Mouse (Mus musculus): ENCODE data around the gene Mia2. TPM values are rescaled to one million over a fixed set of nuclear protein-coding genes. Genes with fewer than 3 reads are reported as not detected.
A peak's percentile ranks its signal among the peaks of the same experiment; 100 is the strongest.
"Not testable (repeated sequence)": the region's sequence is repeated elsewhere in the genome, so short reads cannot be mapped to it uniquely, and the experiment has no call there.

The Mia2 gene
- polyA plus RNA-seq (2015; fragmentation: Nextera tagmentation; extraction: Ambion mirVana) = 63.2 TPM in 2 replicates

- Histone ChIP-seq H3K36me3 (no peaks in the 10 kb centered on the region), H3K27ac (no peak within 1 kb of the TSS), H3K27me3 (no peaks in the 10 kb centered on the region), H3K9me3 (no peaks in the 10 kb centered on the region), H3K4me2 (replicated peaks) (no peak within 1 kb of the TSS), H3K9ac (no peak within 1 kb of the TSS), H3K4me1 (no peaks in the 10 kb centered on the region), H3K4me3 (no peak within 1 kb of the TSS)
- 81% methylated on average over 19 of the region's 19 CpGs for WGBS
- ATAC-seq (ENCODE audit: low FRiP score, low read depth) = no peak
Measured at GRCm38 (mm10) chr12:59095104-59096025, at the start of gene Mia2. TSS of gene Mia2 (plus strand) at chr12:59095799.

- peaks cover 57% of the 10 kb centered on the region for H3K36me3 ChIP-seq
- no peak overlapping the region for H3K9ac ChIP-seq
- no peak overlapping the region for H3K27ac ChIP-seq
- H3K4me3 ChIP-seq = no peak overlapping the region
- ATAC-seq (ENCODE audit: low FRiP score, low read depth) = no peak
- H3K9me3 ChIP-seq = no peaks in the 10 kb centered on the region
- no peaks in the 10 kb centered on the region for H3K27me3 ChIP-seq
- 93% methylated on average over 3 of the region's 3 CpGs for WGBS
- no peaks in the 10 kb centered on the region for H3K4me1 ChIP-seq
- H3K4me2 ChIP-seq (replicated peaks) = no peak overlapping the region
Measured at GRCm38 (mm10) chr12:59052470-59052869, 43.1 kb upstream of the Mia2 start.

DNA sequence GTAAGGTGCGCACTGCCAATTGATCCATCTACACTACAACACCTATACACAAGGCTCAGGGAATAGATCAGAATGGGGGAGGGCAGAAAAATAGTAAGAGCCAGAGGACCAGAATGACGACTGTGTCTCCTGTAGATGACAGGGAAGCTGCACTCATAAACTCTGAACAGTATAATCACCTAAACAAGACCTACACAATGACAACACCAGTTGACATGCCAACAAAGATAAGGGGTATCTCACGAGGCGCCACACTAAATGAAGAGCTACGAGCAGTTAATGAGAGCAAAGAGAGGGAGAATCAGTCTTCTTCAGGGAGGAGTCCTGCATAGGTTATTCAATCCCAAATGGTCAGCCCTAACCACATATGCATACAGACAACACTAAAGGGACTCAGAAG lies 42.4 kb upstream of the Mia2 start:
- Histone ChIP-seq H3K4me3 (no peak overlapping the region), H3K4me2 (replicated peaks) (no peak overlapping the region), H3K27me3 (no peaks in the 10 kb centered on the region), H3K4me1 (no peaks in the 10 kb centered on the region), H3K36me3 (peaks cover 57% of the 10 kb centered on the region), H3K9me3 (no peaks in the 10 kb centered on the region), H3K27ac (no peak overlapping the region), H3K9ac (no peak overlapping the region)
- WGBS = 96% methylated on average over 5 of the region's 5 CpGs
- no peak for ATAC-seq (ENCODE audit: low FRiP score, low read depth)

DNA sequence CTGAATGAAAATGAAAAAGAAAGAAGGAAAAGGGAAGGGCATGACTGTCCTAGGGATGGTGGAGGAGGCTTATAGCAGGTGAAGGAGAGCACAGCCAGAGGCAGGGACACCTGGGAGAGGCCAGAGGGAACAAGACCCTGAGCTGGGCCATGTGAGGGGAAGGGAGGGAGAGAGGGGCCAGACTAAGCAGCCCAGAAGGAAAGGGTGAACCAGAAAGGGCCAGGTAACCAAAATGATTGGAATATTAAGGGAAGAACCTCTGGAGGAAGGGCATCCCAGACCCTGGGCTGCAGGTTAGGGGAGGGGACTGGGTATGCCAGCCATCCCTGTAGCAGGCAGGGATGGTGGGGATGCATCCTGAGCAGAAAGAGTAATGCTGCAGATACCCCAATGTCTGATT lies 41.6 kb upstream of the Mia2 start:
- Histone ChIP-seq H3K4me2 (replicated peaks) (no peak overlapping the region), H3K27me3 (no peaks in the 10 kb centered on the region), H3K4me3 (no peak overlapping the region), H3K36me3 (peaks cover 54% of the 10 kb centered on the region), H3K9me3 (no peaks in the 10 kb centered on the region), H3K9ac (no peak overlapping the region), H3K27ac (no peak overlapping the region), H3K4me1 (no peaks in the 10 kb centered on the region)
- ATAC-seq (ENCODE audit: low FRiP score, low read depth) = no peak

GRCm38 (mm10) chr12:59055196-59055850 lies 40.3 kb upstream of the Mia2 start:
- no peak overlapping the region for H3K9ac ChIP-seq
- H3K36me3 ChIP-seq = peaks cover 49% of the 10 kb centered on the region
- 87% methylated on average over 4 of the region's 4 CpGs for WGBS
- H3K4me1 ChIP-seq = peaks cover 13% of the 10 kb centered on the region
- no peaks in the 10 kb centered on the region for H3K27me3 ChIP-seq
- H3K9me3 ChIP-seq = no peaks in the 10 kb centered on the region
- no peak for ATAC-seq (ENCODE audit: low FRiP score, low read depth)
- no peak overlapping the region for H3K27ac ChIP-seq
- H3K4me3 ChIP-seq = no peak overlapping the region
- H3K4me2 ChIP-seq (replicated peaks) = no peak overlapping the region

DNA sequence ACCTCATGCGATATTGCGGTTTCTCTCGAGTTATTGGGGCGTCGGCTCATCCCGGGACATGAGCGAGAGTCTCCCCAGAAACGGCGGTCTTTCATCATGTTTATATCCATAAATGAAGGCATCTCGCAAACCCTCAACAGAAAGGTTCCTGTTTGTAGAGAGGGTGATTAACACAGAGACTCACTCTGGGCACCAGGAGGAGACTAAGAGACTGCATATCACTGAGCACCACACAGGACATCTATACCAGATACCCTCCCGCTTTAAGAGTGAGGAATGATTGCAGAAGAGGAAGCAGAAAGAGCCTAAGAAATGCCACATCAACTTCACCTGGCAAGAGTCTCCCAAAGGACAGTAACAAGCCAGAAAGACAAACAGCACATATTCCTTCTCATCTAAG lies 39.4 kb upstream of the Mia2 start:
- Histone ChIP-seq H3K36me3 (peaks cover 49% of the 10 kb centered on the region), H3K9ac (no peak overlapping the region)

DNA sequence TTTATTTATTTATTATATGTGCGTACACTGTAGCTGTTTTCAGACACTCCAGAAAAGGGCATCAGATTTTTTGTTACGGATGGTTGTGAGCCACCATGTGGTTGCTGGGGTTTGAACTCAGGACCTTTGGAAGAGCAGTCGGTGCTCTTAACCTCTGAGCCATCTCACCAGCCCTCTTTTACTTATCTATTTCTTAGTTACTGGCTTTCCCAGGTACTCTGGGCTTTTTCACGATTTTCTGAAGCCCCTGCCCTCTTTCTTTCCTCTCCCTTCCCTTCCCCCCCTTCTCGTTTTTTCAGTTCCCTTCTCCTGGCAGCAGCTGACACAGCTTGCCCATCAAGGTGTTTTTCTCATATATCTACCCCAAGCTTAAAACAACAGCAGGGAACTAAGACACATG lies 37.4 kb upstream of the Mia2 start:
- Histone ChIP-seq H3K4me1 (peaks cover 14% of the 10 kb centered on the region), H3K36me3 (peaks cover 38% of the 10 kb centered on the region)
- not testable (repeated sequence) for H3K27me3 ChIP-seq; H3K4me3 ChIP-seq; H3K27ac ChIP-seq; H3K9ac ChIP-seq; H3K4me2 ChIP-seq (replicated peaks); H3K9me3 ChIP-seq; ATAC-seq (ENCODE audit: low FRiP score, low read depth)
- WGBS = 80% methylated on average over 5 of the region's 5 CpGs

More for the DNA sequence above, 39.4 kb upstream of the Mia2 start:
- H3K27ac ChIP-seq = no peak overlapping the region
- no peak overlapping the region for H3K4me2 ChIP-seq (replicated peaks)
- no peaks in the 10 kb centered on the region for H3K9me3 ChIP-seq
- no peak for ATAC-seq (ENCODE audit: low FRiP score, low read depth)
- H3K4me1 ChIP-seq = peaks cover 14% of the 10 kb centered on the region
- H3K4me3 ChIP-seq = no peak overlapping the region
- no peaks in the 10 kb centered on the region for H3K27me3 ChIP-seq
- WGBS = 98% methylated on average over 11 of the region's 11 CpGs

DNA sequence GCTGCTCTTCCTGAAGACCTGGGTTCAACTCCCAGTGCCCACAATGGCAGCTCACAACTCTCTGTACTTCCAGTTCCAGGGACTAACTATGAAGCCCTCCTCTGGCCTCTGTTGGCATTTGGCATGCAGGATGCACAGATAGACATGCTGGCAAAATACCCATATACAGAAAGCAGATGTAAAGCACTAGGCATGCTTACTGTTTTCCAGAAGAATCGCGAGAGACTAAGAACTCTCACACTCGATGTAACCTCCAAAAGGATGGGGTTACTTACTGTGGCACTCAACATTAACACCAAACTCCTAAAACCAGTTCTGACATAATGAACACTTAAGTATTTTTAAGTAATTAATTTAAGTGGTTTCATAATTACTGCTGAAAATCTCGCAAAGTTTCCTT lies 35.3 kb upstream of the Mia2 start:
- WGBS = 60% methylated on average over 4 of the region's 4 CpGs
- H3K27me3 ChIP-seq = no peaks in the 10 kb centered on the region
- H3K9ac ChIP-seq = peak overlapping the region; percentile 91
- H3K4me3 ChIP-seq = peak overlapping the region; percentile 78
- H3K4me1 ChIP-seq = peaks cover 14% of the 10 kb centered on the region
- peaks cover 30% of the 10 kb centered on the region for H3K36me3 ChIP-seq
- peak overlapping the region; percentile 79 for H3K4me2 ChIP-seq (replicated peaks)
- no peaks in the 10 kb centered on the region for H3K9me3 ChIP-seq
- no peak for ATAC-seq (ENCODE audit: low FRiP score, low read depth)
- H3K27ac ChIP-seq = peak overlapping the region; percentile 91

GRCm38 (mm10) chr12:59060993-59061595 lies 34.5 kb upstream of the Mia2 start, which contains the start of gene Trappc6b:
TSS of gene Trappc6b (minus strand) at chr12:59061472.
- whole genome bisulfite sequencing = under 1% methylated on average over 49 of the region's 49 CpGs
- H3K27ac ChIP-seq = peak within 1 kb of the TSS; percentile 91
- peak within 1 kb of the TSS; percentile 91 for H3K9ac ChIP-seq
- peak; percentile 95 for ATAC-seq (ENCODE audit: low FRiP score, low read depth)
- H3K27me3 ChIP-seq = no peaks in the 10 kb centered on the region
- H3K4me1 ChIP-seq = peaks cover 16% of the 10 kb centered on the region
- H3K9me3 ChIP-seq = no peaks in the 10 kb centered on the region
- H3K4me2 ChIP-seq (replicated peaks) = peak within 1 kb of the TSS; percentile 79
- H3K4me3 ChIP-seq = peak within 1 kb of the TSS; percentile 78
- H3K36me3 ChIP-seq = peaks cover 22% of the 10 kb centered on the region

GRCm38 (mm10) chr12:59064837-59065236 lies 30.8 kb upstream of the Mia2 start:
- 79% methylated on average over 8 of the region's 8 CpGs for WGBS
- Histone ChIP-seq H3K4me1 (peaks cover 18% of the 10 kb centered on the region), H3K27me3 (no peaks in the 10 kb centered on the region), H3K4me2 (replicated peaks) (no peak overlapping the region), H3K27ac (no peak overlapping the region), H3K9me3 (no peaks in the 10 kb centered on the region), H3K9ac (no peak overlapping the region), H3K4me3 (no peak overlapping the region), H3K36me3 (peaks cover 17% of the 10 kb centered on the region)
- ATAC-seq (ENCODE audit: low FRiP score, low read depth) = no peak

- peak overlapping the region; percentile 70 for H3K9ac ChIP-seq
- no peaks in the 10 kb centered on the region for H3K9me3 ChIP-seq
- ATAC-seq (ENCODE audit: low FRiP score, low read depth) = no peak
- H3K4me2 ChIP-seq (replicated peaks) = peak overlapping the region; percentile 67
- peak overlapping the region; percentile 99; the same call in 1 of the 2 replicates for H3K4me3 ChIP-seq
- H3K4me1 ChIP-seq = peaks cover 12% of the 10 kb centered on the region
- H3K27ac ChIP-seq = no peak overlapping the region
- H3K27me3 ChIP-seq = no peaks in the 10 kb centered on the region
- WGBS = 74% methylated on average over 3 of the region's 3 CpGs
- H3K36me3 ChIP-seq = peaks cover 26% of the 10 kb centered on the region
Measured at GRCm38 (mm10) chr12:59065776-59066175, 29.8 kb upstream of the Mia2 start.
